Mouse (Mus musculus): ENCODE data around the gene Ccnc.

The Ccnc gene

DNA sequence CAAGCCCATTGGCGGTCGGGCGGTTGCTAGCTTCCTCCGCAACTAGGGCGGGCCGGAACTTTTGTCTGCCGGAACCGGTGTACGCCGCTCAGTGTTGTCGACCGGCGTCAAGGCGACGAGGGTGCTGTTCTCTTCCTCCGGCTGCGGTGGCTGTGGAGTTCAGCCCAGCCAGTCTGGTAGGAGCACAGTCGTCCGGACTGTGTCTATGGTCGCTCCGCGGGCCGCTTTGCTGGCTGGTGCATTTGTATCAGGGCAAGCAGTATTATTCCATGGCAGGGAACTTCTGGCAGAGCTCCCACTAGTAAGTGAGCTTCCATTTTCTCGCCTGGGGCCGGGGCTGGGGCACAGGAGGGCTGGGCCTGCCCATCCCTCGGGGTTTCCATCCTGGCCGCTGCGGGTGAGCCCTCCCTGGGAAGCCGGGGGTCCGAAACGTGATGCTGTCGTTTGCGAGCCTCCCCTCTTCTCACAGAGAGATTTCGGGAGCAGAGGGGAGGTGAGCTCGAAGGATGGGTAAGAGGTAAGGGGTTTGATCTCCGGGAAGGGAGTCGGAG, at the start of gene Ccnc:
Gene Ccnc, plus strand, starts transcription at position 87 of the 551 bp plus-strand sequence.
- DNase-seq, result peak; percentile 93 to 94

DNA sequence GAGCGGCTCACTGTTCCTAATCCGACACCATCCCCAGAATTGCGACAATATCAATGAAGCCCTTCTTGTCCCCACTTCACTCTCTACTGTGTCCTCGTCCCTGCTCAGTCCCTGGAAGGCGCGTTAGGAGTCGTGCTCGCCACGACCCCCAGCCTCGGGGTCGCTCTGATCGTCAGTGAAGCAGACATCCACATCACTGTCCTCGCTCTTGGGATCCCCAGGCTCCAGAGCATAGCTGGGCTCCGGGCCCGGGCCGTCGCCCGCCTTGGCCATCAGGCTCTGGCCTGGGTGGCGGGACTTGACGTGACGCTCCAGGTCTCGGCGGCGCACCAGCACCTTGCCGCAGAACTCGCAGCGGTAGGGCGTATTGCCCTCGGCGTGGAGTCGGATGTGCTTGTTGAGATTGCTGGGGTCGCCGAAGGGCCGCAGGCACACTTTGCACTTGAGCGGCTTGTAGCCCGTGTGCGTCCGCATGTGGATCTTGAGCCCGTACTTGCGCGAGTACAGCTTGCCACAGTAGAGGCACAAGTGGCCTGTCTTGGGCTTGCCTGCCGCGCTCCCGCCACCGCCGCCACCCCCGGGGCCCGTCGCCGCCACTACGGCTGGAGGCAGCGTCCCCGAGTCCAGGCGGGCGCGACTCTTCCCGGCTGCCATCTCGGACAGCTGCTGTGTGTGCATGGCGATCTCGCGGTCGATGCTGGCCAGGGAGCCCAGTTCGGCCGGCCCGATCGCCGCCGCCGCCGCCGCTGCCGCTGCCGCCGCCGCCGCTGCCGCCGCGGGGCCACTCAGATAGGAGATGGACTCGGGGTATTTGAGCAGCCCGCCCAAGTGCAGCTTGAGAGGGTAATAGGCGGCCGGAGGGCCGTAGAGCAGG, 49.2 kb upstream of the Ccnc start:
- DNase-seq, result no peak

DNA sequence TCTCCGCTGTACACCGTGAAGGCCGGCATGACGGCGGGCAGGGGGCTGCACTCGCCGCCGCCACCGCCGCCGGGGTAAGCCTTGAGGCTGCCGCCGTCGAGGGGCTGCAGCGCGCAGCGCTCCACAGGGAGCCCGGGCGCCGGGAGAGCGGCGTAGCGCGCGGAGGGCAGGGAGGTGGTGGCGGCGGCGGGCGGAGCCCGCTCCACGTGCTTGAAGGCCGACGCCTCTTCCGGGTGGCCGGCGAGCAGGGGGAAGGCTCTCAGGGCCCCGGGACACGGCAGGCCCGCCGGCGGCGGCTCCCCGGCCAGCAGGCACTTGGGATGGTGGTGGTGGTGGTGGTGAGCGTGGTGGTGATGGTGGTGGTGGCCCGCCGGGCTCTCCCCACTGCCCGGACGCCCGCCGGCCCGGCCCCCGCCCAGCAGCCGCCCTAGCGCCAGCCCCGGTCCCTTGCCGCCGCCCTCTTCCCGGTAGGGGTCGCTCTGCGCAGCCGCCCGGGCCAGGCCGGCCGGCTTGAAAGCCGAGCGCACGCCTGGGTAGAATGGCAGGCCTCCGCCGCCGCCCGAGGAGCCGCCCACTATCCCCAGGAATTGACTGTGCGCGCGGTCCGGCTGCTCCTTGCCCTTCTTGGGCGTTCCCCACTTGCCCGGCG, 48.4 kb upstream of the Ccnc start:
- DNase-seq, result peak in 1 of 2 experiments; percentile 42

DNA sequence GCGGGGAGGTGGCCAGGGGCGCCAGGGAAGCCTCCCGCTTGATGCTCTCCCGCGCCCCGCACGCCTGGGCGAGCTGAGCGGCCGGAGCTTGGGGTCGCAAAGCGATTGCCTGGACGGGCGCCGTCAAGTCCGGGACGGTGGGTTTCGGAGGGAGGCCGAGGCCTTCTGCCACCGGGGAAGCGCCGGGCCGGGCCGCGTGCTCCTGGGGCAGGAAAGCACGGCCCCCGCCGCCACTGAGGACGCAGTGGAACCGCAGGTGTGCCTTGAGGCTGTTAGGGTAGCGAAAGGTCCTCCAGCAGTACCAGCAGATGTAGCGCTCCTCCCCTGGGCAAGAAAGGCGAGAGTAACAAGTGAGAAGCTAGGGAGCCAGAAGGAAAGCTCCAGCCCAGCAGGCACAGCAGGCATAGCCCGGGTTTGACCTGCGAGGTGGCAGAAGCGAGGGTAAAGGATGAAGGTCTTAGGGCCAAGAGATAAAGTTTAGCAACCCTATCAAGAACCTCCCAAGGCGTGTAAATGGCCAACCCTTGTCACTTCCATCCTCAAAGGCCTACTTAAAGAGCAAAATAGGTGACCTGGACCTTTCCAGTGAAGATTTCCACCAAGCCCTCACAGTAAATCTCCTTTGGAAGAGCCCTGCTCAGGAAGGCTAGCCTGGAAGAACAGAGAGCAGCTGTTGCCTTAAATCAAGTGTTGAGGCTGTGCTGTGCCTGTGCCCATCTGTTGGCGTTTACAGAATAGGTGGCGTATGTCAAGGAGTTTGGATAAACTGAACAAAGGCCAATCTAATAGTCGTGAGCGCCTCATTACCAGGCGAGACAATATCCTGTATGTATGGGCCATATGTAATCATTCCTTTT, 47.6 kb upstream of the Ccnc start:
- no peak for DNase-seq

DNA sequence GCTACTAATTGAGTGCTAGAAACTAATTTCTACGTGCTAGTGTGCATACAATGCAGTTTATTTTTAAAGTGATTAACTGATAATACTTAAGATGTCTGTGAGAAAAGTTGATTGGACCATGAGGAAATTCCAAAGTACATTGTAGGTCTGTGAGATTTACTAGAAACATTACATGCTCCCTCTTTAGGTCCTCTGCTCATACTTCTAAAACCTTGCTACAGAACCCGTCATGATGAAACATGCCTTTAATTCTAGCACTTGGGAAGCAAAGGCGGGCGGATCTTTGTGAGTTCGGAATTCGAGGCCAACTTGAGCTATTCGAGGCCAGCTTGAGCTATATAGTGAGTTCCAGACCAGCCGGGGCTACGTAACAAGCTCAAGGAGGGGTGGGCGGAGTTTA, 46.5 kb upstream of the Ccnc start:
- no peak for DNase-seq

DNA sequence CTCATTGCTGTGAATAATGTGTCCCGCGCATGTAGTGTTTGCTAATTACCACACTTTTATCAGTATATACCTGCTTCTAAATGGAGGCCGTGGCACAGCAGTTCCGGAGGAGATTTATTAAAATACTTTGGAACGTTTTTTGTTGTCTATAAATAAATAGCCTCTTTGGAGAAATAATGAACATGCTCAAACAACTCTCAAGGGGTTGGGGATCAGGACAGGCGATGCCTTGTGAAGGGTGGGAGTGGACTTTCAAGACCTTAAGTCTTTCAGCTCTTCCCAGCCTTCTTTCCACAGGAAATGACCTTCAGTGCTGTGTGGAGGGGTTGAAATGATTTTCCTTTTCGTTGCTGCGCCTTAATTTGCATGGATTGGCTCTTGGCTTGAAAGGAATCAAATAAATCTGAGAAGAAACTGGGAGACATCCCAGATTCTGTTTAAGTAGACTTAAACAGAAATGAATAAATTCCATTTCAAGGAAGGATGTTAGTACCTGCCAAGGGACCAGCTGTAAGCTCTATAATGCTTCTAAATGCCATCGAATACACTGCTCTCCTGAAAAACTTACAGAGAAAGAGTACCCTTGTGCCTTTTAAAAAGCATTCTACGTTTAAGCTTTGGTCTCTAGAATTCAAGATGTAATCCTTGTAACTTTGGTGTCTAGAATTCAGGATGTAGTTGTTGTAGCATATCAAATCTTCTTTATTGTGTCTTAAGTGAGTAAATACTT, 44.9 kb upstream of the Ccnc start:
- no peak for DNase-seq

DNA sequence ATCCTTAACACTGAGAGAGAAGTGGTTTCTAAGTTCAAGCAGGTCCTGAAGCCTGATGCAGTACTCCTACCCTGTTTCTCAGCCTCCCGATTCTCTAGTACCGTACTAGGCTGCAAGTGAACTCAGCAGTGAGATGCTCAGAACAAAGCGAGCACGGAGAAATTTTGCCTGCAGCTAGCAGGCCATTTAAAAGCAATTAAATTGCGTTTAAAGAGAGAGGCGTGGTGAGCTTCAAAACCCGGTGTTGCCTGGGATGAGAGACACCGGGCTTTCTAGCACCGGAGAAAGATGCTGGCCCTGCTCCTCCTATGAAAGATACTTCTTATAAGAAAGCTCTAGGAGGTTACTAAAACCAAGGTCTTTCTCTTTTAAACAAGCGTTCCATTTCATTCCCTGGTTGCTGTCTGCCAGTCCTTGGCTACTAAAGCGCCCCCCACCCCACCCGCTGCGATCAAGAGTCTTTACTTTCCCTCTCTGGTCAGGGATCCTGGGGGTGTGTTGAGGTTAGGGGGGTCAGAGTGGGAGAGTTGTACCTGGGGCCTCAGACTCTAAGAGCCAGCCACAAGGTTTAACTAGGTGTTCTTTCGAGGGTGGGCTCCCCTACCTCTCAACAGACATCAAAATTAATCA, 43.0 kb upstream of the Ccnc start:
- no peak for DNase-seq

DNA sequence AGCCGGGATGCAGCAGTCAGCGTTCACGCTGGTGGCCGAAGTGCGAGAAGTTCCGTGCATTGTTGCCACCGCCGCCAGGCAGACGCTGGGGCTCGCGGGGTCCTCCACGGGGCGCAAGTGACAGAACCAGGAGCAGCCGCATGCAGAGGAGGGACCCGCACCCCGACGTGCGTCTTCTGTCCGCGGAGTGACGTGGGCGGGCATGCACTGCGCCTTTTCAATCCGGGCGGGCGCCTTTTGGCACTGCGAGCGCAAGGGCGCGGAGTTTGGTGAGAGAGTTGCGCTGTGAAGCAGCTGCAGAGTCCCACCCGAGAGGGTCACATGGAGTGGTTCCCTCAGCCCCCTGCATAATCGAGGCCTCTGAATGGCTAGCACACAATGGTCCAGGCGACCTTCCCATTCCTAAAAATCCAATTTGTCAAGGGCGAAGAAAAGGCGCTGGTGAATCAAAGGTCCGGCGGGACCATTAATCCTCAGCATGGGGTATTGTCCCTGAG, 41.9 kb upstream of the Ccnc start, which contains the start of gene Prdm13:
Gene Prdm13, minus strand, starts transcription at position 369 of the 497 bp plus-strand sequence.
- no peak for DNase-seq

DNA sequence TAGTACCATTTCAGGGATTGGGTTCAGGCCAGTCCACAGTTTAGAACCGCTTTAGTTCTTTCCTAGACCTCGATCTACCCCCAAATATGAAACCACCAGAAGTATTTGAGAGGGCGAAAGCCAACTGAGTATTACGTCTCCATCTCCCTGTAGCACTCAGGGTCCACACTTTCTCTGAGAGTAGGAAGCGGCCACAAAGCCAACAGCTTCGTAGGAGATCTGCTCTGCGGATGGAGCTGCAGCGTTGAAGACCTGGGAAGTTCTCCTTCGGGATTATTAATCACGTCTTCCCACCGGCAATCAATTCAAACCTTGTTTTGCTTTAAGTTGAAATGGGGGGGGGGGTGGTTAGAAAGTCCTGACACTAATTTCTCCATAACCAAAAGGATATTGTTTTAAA, 41.1 kb upstream of the Ccnc start:
- DNase-seq, result no peak

DNA sequence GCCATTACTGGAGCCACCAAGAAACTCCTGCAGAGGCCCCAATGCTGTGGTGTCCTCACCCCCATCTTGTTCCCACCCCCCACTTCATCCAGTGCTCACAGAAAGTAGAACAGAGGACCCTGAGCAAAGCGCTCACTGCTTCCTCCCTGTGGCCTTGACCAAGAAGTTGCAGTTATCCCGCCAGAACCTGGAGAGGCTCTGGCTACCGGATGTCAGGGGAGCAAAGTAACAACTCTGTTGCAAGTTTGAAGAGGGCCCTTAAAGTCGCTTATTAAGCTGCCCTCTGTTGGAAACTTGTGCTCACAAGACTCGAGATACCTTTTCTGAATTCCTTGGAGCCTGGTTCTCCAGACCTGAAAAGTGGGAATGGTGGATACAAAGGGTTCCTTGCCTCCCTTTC, 40.6 kb upstream of the Ccnc start:
- DNase-seq, result no peak

DNA sequence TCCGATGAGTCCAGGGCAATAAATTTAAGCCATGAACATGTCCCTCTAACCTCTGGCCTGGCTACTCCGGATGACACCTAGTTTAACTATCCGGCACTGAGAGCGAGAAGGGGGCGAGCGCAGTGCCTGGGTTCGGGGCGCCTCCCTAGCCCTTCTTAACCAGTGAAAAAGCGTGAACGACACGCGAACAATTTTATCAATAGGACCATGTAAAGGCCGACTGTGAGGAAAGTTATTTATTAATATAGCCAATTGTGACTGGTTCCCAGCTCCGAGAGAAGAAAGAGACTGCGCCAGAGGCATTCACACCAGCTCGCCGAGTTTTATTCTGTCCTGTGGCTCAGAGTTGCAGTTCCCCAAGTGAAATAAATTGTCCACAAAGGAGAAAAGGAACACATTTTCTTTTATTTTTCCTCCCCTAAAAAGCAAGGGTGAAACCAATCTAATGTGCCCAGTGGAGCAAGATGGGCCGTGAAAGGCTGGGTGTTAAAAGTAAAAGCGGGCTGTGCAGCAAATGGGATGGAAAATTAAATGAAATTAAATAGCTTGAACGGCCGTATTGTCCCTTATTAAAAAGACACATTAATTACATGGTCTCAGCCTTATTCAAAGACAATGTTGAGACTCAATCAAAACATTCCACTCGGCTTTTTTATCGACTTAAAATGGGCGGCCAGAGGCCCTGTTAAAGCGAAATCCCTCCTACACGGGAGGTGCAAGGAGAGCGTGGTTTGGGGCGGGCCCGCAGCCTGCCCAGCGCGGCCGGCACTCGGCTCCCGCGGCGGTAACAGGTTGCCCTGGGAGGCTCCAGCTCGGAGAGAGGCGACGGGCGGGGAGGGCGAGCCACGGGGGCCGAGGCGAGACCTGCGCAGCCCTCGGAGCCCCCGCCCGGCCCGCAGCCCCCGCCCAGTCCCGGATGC, 39.5 kb upstream of the Ccnc start:
- DNase-seq, result peak; percentile 4 to 41

DNA sequence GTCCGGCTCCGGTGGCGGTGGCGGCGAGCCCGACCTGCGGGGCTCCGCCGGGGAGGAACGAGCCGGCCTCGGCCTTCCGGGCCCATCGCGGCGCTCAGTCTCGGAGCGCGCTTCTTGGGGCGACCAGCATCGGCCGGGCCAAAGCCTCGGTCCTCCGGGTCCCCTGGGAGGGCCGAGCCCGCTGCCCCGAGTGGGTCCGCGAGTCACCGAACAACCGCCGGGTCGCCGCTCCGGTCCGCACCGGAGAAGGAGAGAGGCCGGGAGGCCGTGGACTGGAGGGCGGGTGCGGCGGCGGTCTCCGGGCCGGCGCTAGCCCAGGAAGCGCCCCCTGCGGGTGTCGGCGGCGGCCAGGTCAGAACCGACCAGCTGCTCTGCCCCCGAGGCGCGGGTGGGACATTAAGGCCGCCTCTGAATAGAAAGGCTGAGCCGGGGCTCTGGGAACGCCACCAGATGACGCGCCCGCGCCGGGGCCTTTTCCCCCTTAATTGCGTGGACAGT, 38.7 kb upstream of the Ccnc start:
- DNase-seq, result peak in 1 of 2 experiments; percentile 50

DNA sequence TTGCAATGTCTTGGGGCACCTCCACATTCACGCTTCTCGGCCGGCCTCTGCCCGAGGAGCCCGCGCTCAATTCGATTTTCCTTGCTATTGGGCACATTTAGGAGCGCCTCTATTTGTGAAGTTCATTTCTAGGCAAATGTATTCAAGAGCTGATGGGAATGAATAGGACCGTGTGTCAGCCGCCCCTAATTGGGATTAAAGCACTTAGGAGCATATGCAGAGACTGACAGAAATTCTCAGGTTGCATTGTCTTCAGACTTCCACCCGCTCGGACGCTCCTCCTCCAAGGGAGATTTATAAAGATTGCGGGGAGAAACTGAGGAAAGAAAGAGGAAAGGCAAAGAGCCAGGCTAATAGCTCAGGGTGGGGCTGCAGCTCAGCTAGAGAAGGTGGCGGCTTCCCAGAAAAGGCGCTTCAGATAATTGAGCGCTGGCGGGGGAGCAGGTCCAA, 38.0 kb upstream of the Ccnc start:
- DNase-seq, result no peak

DNA sequence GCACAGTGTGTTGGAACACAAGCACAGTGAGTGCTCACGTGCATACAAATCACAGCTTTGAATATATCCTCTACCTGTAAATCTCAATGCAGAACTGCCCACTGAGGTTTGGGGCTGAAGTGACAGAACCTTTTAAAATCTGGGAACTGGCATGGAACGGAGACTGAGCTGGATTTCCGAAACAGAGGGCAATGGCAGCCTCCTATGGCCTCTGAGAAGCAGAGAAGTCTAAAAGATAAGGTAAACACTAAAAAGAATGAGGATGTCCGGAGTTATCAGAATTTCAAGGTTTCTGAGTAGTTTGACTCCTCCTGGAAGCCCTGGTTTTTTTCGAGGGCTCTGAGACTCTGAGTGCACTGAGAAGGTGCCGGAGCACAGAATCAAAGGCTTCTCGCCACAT, 37.3 kb upstream of the Ccnc start:
- DNase-seq, result no peak

DNA sequence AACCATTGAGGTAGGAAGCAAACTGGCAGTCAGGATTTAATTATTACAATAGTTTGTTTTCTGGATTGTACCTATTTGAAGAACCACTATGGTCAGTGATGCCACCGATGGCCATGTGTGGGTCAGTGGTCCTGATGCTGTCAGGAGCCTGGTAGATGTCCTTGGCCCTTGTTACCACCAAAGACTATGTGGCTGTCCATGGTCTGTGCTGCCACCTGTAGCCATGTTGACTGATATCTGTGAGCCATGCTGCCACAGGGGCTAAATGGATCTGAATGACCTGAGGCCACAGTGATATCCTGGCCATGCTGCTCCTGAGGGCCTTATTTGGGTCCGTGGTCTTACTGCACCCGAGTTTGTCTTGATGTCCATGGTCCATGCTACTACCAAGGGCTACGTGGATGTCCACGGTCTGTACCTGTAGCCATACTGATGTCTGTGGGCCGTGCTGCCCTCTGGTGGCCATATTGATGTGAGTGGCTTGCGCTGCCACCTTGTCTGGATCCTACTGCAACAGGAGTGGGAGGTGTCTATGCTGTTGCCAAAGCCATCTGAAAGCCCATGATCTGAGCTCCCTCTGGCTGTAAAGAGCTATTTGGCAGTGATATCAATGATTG, 31.8 kb upstream of the Ccnc start:
- DNase-seq, result peak; percentile 51 to 84

DNA sequence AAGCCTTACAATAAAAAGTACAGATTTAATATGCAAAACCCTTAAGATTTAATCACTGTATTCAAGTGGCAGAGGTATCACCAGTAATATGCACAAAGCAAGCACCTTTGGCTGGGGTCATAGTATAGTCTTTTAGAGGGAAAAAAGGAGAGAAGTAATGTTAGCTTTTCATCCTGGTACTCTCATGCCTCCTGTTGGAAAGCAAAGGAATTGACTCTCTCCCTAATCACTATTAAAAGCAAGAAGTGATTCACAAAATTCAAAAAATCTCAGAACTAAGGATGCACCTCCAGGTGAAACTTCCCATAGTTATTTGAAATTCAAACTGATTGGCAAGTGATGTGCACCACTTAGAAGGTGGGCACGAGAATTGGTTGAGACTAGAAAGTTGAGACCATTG, 22.5 kb upstream of the Ccnc start:
- no peak for DNase-seq

DNA sequence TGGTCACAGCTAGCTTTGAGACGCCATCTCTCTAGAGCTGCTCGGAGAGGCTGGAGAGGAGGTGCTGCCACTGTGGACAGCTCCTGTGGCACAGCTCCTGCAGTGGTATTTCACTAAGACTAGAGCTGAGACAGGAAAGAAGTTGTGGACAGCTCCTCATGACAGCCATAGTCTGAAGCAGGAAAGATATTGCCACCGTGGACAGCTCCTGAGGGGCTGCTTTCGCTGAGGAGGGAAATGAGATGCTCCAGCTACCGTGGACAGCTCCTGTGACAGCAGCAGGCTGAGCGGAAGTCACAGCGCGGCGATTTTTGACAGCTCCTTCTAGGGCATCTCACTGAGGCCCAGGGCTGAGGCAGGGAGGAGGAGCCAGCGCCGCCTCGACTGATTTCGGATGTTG, 15.4 kb upstream of the Ccnc start:
- peak; percentile 70 to 89 for DNase-seq

DNA sequence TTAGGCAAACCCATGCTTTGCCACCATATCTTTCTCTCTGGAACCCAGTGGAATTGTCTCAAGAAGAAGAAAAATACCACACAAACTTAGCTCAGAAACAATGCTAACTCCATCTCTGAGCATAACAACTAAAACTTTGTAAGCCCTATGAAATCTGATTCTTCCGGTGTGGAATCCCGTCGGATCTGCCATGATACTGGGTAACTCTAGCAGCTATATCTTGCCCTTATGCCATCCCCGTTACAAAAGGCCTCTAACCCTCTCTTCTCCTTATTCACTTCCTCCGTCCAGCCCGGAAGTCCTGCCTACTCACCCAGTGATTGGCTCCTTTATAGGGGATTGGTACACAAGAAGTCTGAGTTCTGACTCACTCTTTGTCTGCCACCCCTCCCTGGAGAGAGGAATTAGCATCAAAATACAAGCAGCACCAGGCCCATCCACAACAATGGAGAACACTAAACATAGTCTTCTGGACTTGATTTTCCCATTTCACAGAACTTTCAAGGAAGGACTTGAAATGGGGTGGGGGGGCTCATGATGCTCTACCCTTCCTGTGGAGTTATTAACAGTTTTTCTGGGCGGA, 4.7 kb upstream of the Ccnc start:
- DNase-seq, result no peak

DNA sequence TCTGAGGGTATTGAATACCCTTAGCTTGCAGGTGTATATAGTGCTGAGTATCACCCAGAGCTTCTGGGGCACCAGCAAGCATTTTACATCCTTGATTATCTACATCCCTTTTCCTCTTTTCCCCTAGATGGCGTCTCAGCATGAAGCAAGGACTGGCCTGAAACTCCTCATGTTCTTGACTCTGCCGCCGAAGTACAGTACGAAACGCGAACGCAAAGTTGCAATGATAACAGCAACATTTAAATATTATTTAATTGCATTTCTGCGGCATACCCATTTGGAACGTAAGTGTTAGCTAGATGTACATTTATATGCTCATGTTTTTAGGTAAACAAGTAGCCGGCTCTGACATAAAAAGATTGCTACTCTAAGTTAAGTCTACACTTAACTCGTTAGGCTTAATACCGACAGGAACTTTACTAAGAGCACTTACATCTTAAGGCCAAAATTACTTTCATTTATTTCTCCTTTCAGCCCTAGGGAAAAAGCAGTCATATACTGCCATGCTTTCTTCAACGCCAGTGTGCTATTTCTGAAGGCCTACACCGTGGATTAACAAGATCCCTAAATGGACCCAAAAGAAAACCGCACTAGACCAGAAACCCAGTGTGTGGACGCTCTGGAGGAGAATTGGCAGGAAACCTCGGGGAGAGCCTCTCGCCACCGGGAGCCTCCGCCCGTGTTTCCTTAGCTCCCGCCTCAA, 438 bp upstream of the Ccnc start:
- peak; percentile 42 to 69 for DNase-seq
